Mouse (Mus musculus) layer of hippocampus, adult 11-12 months (tissue): ENCODE results near the gene Fbxw11.
"Not testable (repeated sequence)": the region's sequence is repeated elsewhere in the genome, so short reads cannot be mapped to it uniquely, and the experiment has no call there.

ENCODE experiments used
- DNase-seq: peaks from one replicate; pipeline ENCODE4 v3.0.0; 2022; ENCODE audit warnings: low spot score

Gene Fbxw11

GRCm38 (mm10) chr11:32708739-32709501 lies 66.4 kb downstream of the Fbxw11 start:
- no peak for DNase-seq

DNA sequence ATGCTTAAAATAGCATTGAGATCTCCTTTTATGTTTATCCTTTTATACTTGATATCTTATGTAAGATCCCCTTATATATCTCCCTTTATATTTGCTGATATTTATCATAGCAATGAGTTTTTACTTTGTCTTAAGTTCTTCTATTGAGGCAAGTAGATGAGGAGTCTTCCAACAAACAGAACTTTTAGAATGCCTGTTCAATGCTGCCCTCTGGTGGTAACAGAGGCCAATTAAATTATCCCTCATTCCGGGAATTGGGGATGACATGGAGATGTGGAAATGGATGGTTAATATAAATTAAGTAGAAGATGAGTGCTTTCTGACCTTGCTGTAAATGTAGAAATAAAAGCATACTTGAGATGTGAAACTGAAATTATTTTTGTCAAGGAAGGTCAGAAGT lies 67.0 kb downstream of the Fbxw11 start:
- DNase-seq, result peak; percentile 72

- peak; percentile 39 for DNase-seq
These were observed 71.7 kb downstream of the Fbxw11 start for GRCm38 (mm10) chr11:32714230-32714629.

DNA sequence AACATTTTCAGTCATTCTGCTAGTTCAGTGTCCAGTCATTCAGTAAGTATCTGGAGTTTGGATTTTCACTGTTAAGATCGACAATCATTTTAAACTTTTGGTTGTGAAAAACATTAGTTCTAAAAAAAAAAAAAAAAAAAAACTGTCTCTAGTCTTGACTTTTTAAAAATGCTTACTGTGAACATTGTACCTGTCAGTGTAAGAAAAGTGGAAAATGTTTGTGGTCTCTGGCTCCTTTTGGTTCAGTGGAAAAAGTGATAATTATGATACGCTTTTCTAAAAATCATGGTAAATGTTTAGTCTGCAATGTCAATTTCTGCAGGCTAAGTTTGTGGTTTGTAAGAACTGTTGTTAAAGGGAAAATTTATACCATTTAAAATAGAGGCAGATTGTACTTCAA lies 72.4 kb downstream of the Fbxw11 start:
- no peak for DNase-seq

DNA sequence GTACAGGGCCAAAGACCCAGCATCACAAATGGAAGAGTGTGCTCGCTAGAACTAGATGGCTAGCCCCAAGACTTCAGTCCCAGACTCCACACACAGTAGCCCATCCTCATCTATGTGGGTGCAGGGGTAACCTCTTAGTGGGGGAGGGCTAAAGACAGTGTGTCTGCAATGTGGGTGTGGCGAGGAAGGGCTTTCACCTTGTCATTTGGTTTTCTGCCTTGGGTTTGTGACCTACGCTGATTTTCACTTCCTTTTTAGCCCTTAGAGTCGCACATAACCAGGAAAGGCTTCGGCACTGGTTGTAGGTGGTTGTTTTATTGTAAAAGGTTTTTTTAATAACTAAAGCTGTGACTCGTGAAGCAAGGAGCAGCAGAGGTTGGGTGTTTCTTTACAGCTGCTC lies 73.0 kb downstream of the Fbxw11 start:
- DNase-seq, result no peak

GRCm38 (mm10) chr11:32715970-32716369 lies 73.4 kb downstream of the Fbxw11 start:
- DNase-seq, result no peak

GRCm38 (mm10) chr11:32716876-32717275 lies 74.4 kb downstream of the Fbxw11 start:
- DNase-seq, result no peak

GRCm38 (mm10) chr11:32717711-32718110 lies 75.2 kb downstream of the Fbxw11 start:
- DNase-seq, result not testable (repeated sequence)

GRCm38 (mm10) chr11:32718371-32718770 lies 75.8 kb downstream of the Fbxw11 start:
- no peak for DNase-seq

- DNase-seq, result no peak
These were observed 76.5 kb downstream of the Fbxw11 start for GRCm38 (mm10) chr11:32718979-32719378.

- no peak for DNase-seq
These were observed 80.1 kb downstream of the Fbxw11 start for GRCm38 (mm10) chr11:32722653-32723052.

DNA sequence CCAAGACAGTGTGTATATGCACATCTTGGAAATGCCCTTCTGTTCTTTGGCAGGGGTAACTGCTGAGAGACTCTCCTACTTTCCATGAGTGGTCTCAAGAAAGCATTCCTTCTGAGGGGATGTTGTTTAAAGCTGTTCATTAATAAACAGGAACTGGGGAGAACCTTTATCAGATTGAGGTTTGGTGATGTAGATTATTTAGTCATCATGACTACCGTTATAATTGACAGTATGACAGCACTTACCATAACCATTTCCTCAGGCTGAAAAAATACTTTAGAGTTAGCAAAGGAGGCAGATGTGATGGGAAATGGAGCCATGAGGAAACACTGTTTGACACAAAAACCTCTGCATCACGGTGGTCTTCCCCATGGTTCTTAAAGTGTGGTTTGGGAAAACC lies 80.8 kb downstream of the Fbxw11 start:
- no peak for DNase-seq

GRCm38 (mm10) chr11:32725171-32725570 lies 82.6 kb downstream of the Fbxw11 start:
- no peak for DNase-seq

- DNase-seq, result no peak
These were observed 89.9 kb downstream of the Fbxw11 start for GRCm38 (mm10) chr11:32732467-32732866.

GRCm38 (mm10) chr11:32733195-32733594 lies 90.7 kb downstream of the Fbxw11 start:
- no peak for DNase-seq

DNA sequence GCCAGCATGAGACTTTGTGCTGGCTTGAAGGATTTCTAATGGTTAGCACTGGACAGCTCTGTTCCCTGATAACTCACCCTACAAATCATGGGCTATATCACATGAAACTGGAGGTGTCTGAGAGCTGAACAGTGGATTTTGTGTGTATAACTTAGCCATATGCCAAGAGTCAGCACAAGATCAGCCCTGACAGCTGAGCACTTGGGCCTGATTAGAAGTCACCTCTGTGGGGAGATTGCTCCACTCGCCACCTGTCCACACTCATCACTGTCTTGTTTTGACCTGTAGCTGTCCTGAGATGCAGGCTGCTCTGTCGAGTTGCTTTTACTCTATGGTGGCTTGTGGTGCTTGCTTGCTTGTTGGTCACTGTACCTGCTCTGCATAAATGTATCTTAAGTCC lies 93.8 kb downstream of the Fbxw11 start:
- DNase-seq, result no peak

DNA sequence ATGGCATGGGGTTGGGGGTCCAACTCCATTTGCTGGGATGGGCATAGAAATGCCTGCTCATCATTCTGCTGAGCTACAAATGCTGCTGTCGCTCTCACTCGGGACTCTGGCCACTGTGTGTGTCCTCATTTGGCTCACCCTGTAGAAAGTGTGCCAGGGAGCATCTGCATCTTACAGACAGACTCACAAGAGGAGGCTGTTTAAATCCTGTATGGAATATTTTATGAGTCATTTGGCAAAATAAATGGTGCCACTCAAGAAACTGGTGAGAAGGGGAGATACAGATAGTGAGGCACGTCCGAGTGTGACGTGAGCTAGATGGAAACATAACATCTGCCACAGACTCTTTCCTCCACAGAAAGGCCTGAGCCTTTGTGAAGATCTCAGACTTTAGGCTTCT lies 95.2 kb downstream of the Fbxw11 start:
- no peak for DNase-seq

GRCm38 (mm10) chr11:32743891-32744290 lies 101.4 kb downstream of the Fbxw11 start:
- DNase-seq, result no peak

GRCm38 (mm10) chr11:32744463-32744862 lies 101.9 kb downstream of the Fbxw11 start:
- DNase-seq, result no peak

DNA sequence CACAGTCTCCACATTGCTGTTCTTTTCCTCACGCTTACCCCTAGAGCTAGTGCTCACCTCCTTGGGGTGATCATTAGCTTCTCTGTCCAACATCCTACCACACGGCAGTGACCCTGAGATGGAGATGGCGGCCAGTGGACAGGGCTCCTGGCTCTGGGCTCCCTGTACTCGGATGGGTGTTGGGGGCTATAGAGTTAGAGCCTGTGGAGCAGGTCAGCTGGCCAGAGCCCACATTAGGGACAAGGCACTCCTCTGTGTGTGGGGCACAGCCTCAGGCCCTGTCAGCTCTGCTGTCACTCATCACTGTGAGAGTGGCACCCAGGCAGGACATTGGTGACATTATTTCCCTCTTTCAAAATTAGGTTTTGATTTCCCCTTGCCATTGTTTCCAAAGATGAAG lies 102.9 kb downstream of the Fbxw11 start:
- DNase-seq, result no peak

DNA sequence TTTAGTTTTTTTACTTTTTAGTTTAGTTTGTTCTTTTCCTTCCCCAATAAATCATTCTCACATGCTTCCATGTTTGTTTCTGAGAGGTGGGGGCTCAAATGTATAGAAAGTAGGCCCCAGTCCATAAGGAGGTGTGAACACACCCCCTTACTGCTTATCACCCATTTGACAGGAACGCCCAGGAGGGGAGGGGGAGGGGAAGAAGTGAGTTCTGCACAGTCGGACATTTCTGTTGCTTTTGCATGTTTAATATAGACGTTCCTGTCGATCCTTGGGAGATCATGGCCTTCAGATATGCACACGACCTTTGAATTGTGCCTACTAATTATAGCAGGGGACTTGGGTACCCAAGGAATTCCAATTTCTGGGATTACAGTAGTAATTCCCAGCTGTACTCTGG lies 103.5 kb downstream of the Fbxw11 start:
- DNase-seq, result no peak

GRCm38 (mm10) chr11:32746475-32746874 lies 104.0 kb downstream of the Fbxw11 start:
- no peak for DNase-seq

- no peak for DNase-seq
These were observed 106.3 kb downstream of the Fbxw11 start for GRCm38 (mm10) chr11:32748800-32749199.

DNA sequence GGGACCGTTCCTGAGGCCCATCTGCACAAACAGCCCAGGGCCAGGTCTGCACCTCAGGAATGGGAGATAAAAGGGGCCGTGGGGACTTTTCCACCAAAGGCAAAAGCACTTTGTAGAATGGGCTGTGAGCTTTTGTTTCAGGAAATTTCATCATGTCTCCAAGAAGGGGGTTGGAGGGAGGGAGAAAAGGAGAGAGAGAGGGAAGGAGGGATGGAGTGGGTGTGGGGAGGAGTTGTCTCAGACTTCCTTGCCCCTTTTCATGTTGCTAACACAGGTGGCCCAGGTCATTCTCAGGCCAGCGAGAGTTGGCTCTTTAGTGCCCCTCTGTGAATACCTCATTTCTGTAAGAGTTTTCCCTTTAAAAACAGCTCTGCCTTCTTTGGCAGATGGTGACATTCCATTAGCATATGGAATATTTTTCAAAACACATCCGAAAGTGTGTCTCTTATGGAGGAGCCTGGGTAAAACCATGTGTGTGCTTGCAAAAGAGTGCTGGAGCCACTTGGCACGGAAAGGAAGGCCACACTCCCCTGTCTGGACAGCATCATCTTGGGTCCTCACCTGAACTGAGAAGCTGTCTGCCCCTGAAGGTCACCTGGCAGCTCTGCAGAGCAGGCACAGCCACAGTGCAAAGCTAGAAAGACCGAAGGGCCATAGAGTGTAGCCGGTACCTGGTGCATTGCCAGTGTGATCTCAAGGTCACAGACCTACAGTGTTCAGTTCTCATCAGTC lies 109.5 kb downstream of the Fbxw11 start:
- DNase-seq, result no peak
